Mouse (Mus musculus) bone marrow macrophage, adult 2 months (primary cell): ENCODE measurements around the gene C2cd5.

Experiments used
- CTCF ChIP-seq: IDR thresholded peaks from 2 replicates; pipeline ENCODE4 v1.5.1; 2012; ENCODE audit warnings: low read depth, mild to moderate bottlenecking, low read length, moderate library complexity
- POLR2A ChIP-seq: IDR thresholded peaks from 2 replicates; pipeline ENCODE4 v1.6.1; 2012; ENCODE audit warnings: mild to moderate bottlenecking, low read depth, low read length, borderline replicate concordance

DNA sequence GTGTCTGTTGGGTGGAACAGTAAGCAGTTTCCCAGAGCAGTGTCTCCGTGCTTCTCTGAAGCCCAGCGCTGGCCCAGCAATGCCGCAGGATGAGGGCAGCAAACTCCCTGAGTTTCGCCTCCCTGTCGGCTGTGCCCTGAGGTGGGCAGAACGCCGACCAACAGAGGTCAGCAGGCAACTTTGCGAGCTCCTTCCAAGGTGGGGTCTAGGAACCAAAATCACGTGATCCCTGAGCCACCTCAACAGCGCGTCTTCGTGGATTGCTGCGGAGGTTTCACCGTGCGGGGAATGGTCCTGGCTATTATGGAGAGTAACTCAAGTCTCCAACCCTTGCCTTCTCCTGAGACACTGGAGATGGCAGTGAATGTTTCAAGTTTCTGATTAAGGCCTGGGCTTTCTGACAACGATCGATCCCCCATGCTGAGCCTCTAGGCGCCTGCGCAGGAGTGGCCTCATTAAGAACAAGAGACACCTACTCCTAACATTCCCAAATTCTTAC, 43.9 kb upstream of the C2cd5 start:
- no peak for TF ChIP-seq CTCF
- TF ChIP-seq POLR2A: no peak
